Mouse (Mus musculus) midbrain, embryonic 14.5 days (tissue): ENCODE data around the gene Vmp1. TPM values are rescaled to one million over a fixed set of nuclear protein-coding genes. Genes with fewer than 3 reads are reported as not detected.
A peak's percentile ranks its signal among the peaks of the same experiment; 100 is the strongest.

Experiments used
- ATAC-seq: fragments of 200-750 bp; cut with Nextera tagmentation; 2 replicates; pipeline ENCODE4 v1.8.0; 2017; ENCODE audit warnings: moderate number of reproducible peaks, moderate library complexity; ENCODE audit not compliant: low FRiP score, low TSS enrichment
- DNase-seq: peaks from one replicate; pipeline ENCODE4 v3.0.0-alpha.2; 2015
- H3K27ac ChIP-seq: fragments of 300-500 bp; sonication (generic); replicated peaks from 2 replicates; pipeline ENCODE4 v1.5.1; 2014; ENCODE audit warnings: mild to moderate bottlenecking, low read depth, low read length, moderate library complexity
- H3K27me3 ChIP-seq: fragments of 300-500 bp; sonication (generic); 2 replicates; pipeline ENCODE4 v1.6.1; 2014; ENCODE audit warnings: low read length, control low read depth, mixed read lengths; ENCODE audit not compliant: control insufficient read depth, insufficient read depth
- H3K36me3 ChIP-seq: fragments of 300-500 bp; sonication (generic); 2 replicates; pipeline ENCODE4 v1.6.1; 2014; ENCODE audit warnings: low read length, control low read depth; ENCODE audit not compliant: control insufficient read depth, insufficient read depth
- H3K4me1 ChIP-seq: fragments of 300-500 bp; sonication (generic); 2 replicates; pipeline ENCODE4 v1.6.1; 2014; ENCODE audit warnings: mild to moderate bottlenecking, antibody characterized with exemption, low read length, control low read depth; ENCODE audit not compliant: control insufficient read depth, insufficient read depth
- H3K4me2 ChIP-seq: fragments of 300-500 bp; sonication (generic); 2 replicates; pipeline ENCODE4 v1.6.1; 2014; ENCODE audit warnings: mild to moderate bottlenecking, low read length, moderate library complexity
- H3K4me3 ChIP-seq: fragments of 300-500 bp; sonication (generic); replicated peaks from 2 replicates; pipeline ENCODE4 v1.5.1; 2014; ENCODE audit warnings: low read depth, low read length
- H3K9ac ChIP-seq: fragments of 300-500 bp; sonication (generic); replicated peaks from 2 replicates; pipeline ENCODE4 v1.6.1; 2014; ENCODE audit warnings: mild to moderate bottlenecking, low read length, moderate library complexity
- H3K9me3 ChIP-seq: fragments of 300-500 bp; sonication (generic); 2 replicates; pipeline ENCODE4 v1.6.1; 2016; ENCODE audit warnings: low read length, control low read depth, mixed read lengths; ENCODE audit not compliant: control insufficient read depth
- WGBS: fragments of 180-500 bp; shearing (Covaris S2); extraction: QIAGEN DNeasy Blood & Tissue Kit; methylation state at CpG from one replicate; pipeline ENCODE4 v1.1.7; 2014; 5-methylcytosine and 5-hydroxymethylcytosine counted together
- polyA plus RNA-seq: library from polyadenylated mRNA; unstranded; fragments of >200 nt; fragmentation: Nextera tagmentation; extraction: Ambion mirVana; gene quantifications from 2 replicates; pipeline ENCODE4 v1.2.1, GENCODE M21; 2014

Vmp1 gene
- polyA plus RNA-seq, 1 experiment from 2014 or later, result 129 TPM

GRCm38 (mm10) chr11:86544639-86545299 lies 138.9 kb downstream of the Vmp1 start, which contains the start of the genes Rps6kb1 and Tubd1:
Gene Rps6kb1, minus strand, starts transcription at chr11:86544805.
Gene Tubd1, plus strand, starts transcription at chr11:86544991.
- H3K36me3 ChIP-seq, result no peaks in the 10 kb centered on the region
- peak within 1 kb of the TSS; percentile 82 for H3K4me2 ChIP-seq
- peak; percentile 98 for ATAC-seq
- peak within 1 kb of the TSS; percentile 88 for H3K27ac ChIP-seq
- H3K27me3 ChIP-seq, result no peaks in the 10 kb centered on the region
- H3K9me3 ChIP-seq, result no peaks in the 10 kb centered on the region
- under 1% methylated on average over 43 of the region's 43 CpGs for WGBS
- peak within 1 kb of the TSS; percentile 90 for H3K4me3 ChIP-seq
- peak; percentile 100 for DNase-seq
- H3K4me1 ChIP-seq, result peaks cover 10% of the 10 kb centered on the region
- H3K9ac ChIP-seq, result peak within 1 kb of the TSS; percentile 92

DNA sequence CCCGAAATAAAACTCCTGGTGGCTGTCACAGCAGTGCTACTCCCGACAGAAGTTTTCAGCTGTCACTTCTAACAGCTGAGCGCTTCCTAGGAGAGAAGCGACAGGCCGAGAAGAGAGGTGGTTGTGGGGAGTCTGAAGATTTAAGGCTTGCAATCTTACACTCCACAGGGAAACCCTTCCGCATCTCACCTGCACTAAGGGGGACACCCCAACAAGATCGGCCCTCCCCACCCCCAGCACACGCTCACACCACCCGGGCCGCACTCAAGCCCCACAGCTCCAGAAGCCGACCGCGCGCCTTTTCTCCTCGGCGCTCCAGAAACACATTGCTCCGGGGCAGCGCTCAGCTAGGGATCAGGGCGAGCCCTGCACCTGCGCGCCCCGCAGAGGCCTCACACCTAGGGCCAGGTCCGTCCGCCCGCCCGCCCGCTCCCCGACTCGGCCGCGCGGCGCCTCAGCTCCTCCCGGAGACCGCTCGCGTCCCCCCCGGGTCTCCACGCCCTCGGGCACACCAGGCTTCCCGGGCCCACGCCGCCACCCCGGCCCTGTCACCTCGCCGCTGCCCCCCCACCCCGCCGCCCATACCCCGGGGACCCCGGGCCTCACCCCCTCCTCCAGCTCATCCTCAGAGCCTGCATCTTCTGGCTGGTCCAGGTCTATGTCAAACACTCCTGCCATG lies 139.5 kb downstream of the Vmp1 start:
- Histone ChIP-seq H3K36me3 (no peaks in the 10 kb centered on the region), H3K9ac (peak overlapping the region; percentile 92), H3K27me3 (no peaks in the 10 kb centered on the region), H3K4me3 (peak overlapping the region; percentile 90), H3K27ac (peak overlapping the region; percentile 88), H3K4me1 (peaks cover 10% of the 10 kb centered on the region), H3K9me3 (no peaks in the 10 kb centered on the region), H3K4me2 (peak overlapping the region; percentile 82)
- under 1% methylated on average over 39 of the region's 50 CpGs for WGBS
- DNase-seq, result no peak
- peak; percentile 72 for ATAC-seq

- Histone ChIP-seq H3K9me3 (no peaks in the 10 kb centered on the region), H3K4me3 (no peak overlapping the region), H3K27me3 (no peaks in the 10 kb centered on the region), H3K4me2 (peak overlapping the region; percentile 82), H3K36me3 (no peaks in the 10 kb centered on the region), H3K9ac (no peak overlapping the region), H3K27ac (no peak overlapping the region), H3K4me1 (peaks cover 10% of the 10 kb centered on the region)
- ATAC-seq (no peak), DNase-seq (no peak)
- 97% methylated on average over 1 of the region's 1 CpGs for WGBS
These were observed 140.8 kb downstream of the Vmp1 start for GRCm38 (mm10) chr11:86542851-86543250.

GRCm38 (mm10) chr11:86540476-86540845 lies 143.2 kb downstream of the Vmp1 start:
- ATAC-seq, result no peak
- Histone ChIP-seq H3K27ac (no peak overlapping the region), H3K36me3 (no peaks in the 10 kb centered on the region), H3K27me3 (no peaks in the 10 kb centered on the region), H3K4me2 (no peak overlapping the region), H3K9ac (no peak overlapping the region), H3K4me3 (no peak overlapping the region), H3K4me1 (peaks cover 9% of the 10 kb centered on the region), H3K9me3 (no peaks in the 10 kb centered on the region)
- DNase-seq, result no peak
- WGBS, result 99% methylated on average over 2 of the region's 2 CpGs

- H3K9ac ChIP-seq, result no peak overlapping the region
- ATAC-seq (no peak), DNase-seq (no peak)
- no peaks in the 10 kb centered on the region for H3K36me3 ChIP-seq
- no peak overlapping the region for H3K27ac ChIP-seq
- 93% methylated on average over 6 of the region's 6 CpGs for WGBS
- no peaks in the 10 kb centered on the region for H3K9me3 ChIP-seq
- no peak overlapping the region for H3K4me3 ChIP-seq
- H3K4me2 ChIP-seq, result no peak overlapping the region
- no peaks in the 10 kb centered on the region for H3K27me3 ChIP-seq
- peaks cover 6% of the 10 kb centered on the region for H3K4me1 ChIP-seq
These were observed 143.7 kb downstream of the Vmp1 start for GRCm38 (mm10) chr11:86539716-86540475.

GRCm38 (mm10) chr11:86538786-86539185 lies 144.8 kb downstream of the Vmp1 start:
- DNase-seq (no peak), ATAC-seq (no peak)
- H3K27ac ChIP-seq, result no peak overlapping the region
- 97% methylated on average over 4 of the region's 4 CpGs for WGBS
- no peaks in the 10 kb centered on the region for H3K27me3 ChIP-seq
- peaks cover under 1% of the 10 kb centered on the region; the same call in 1 of the 2 replicates for H3K36me3 ChIP-seq
- peaks cover 5% of the 10 kb centered on the region for H3K4me1 ChIP-seq
- no peaks in the 10 kb centered on the region for H3K9me3 ChIP-seq
- no peak overlapping the region for H3K9ac ChIP-seq
- no peak overlapping the region for H3K4me3 ChIP-seq
- no peak overlapping the region for H3K4me2 ChIP-seq

GRCm38 (mm10) chr11:86534201-86534910 lies 149.3 kb downstream of the Vmp1 start:
- Histone ChIP-seq H3K9ac (no peak overlapping the region), H3K27me3 (no peaks in the 10 kb centered on the region), H3K9me3 (no peaks in the 10 kb centered on the region), H3K27ac (no peak overlapping the region), H3K36me3 (peaks cover 17% of the 10 kb centered on the region), H3K4me2 (no peak overlapping the region), H3K4me3 (no peak overlapping the region), H3K4me1 (no peaks in the 10 kb centered on the region)
- WGBS, result 97% methylated on average over 5 of the region's 5 CpGs
- DNase-seq, result no peak
- ATAC-seq, result no peak
